Mouse (Mus musculus) intestine, embryonic 14.5 days (tissue): ENCODE measurements around the gene Ccdc187. TPM values are rescaled to one million over a fixed set of nuclear protein-coding genes. Genes with fewer than 3 reads are reported as not detected.

Source experiments
- ATAC-seq: fragments of 200-750 bp; cut with Nextera tagmentation; replicated peaks from 2 replicates; pipeline ENCODE4 v1.8.0; 2017; ENCODE audit warnings: low read depth, moderate number of reproducible peaks, moderate TSS enrichment, moderate library complexity; ENCODE audit not compliant: low FRiP score, low TSS enrichment
- DNase-seq: peaks from one replicate; pipeline ENCODE4 v3.0.0-alpha.2; 2018; ENCODE audit warnings: low spot score
- H3K27ac ChIP-seq: fragments of 300-500 bp; sonication (generic); 2 replicates; pipeline ENCODE4 v1.5.1; 2014; ENCODE audit warnings: low read depth, mild to moderate bottlenecking, control low read depth
- H3K27me3 ChIP-seq: fragments of 300-500 bp; sonication (generic); replicated peaks from 2 replicates; pipeline ENCODE4 v1.6.1; 2014; ENCODE audit warnings: low read length, control low read depth; ENCODE audit not compliant: control insufficient read depth, insufficient read depth
- H3K36me3 ChIP-seq: fragments of 300-500 bp; sonication (generic); 2 replicates; pipeline ENCODE4 v1.6.1; 2014; ENCODE audit warnings: low read length, control low read depth; ENCODE audit not compliant: control insufficient read depth, insufficient read depth
- H3K4me1 ChIP-seq: fragments of 300-500 bp; sonication (generic); replicated peaks from 2 replicates; pipeline ENCODE4 v1.6.1; 2014; ENCODE audit warnings: low read length, control low read depth, mixed read lengths; ENCODE audit not compliant: control insufficient read depth, insufficient read depth
- H3K4me2 ChIP-seq: fragments of 300-500 bp; sonication (generic); 2 replicates; pipeline ENCODE4 v1.6.1; 2014; ENCODE audit warnings: low read length
- H3K4me3 ChIP-seq: fragments of 300-500 bp; sonication (generic); 2 replicates; pipeline ENCODE4 v1.5.1; 2014; ENCODE audit warnings: low read depth, low read length, control low read depth, mixed read lengths
- H3K9ac ChIP-seq: fragments of 300-500 bp; sonication (generic); 2 replicates; pipeline ENCODE4 v1.6.1; 2014; ENCODE audit warnings: mild to moderate bottlenecking, low read length
- H3K9me3 ChIP-seq: fragments of 300-500 bp; sonication (generic); 2 replicates; pipeline ENCODE4 v1.6.1; 2016; ENCODE audit warnings: low read length, control low read depth; ENCODE audit not compliant: control insufficient read depth
- WGBS: fragments of 180-500 bp; shearing (Covaris S2); extraction: QIAGEN DNeasy Blood & Tissue Kit; methylation state at CpG from one replicate; pipeline ENCODE4 v1.1.7; 2014; 5-methylcytosine and 5-hydroxymethylcytosine counted together
- polyA plus RNA-seq: library from polyadenylated mRNA; unstranded; fragments of >200 nt; fragmentation: Nextera tagmentation; extraction: Ambion mirVana; gene quantifications from 2 replicates; pipeline ENCODE4 v1.2.1, GENCODE M21; 2014

Gene Ccdc187
- polyA plus RNA-seq, 1 experiment from 2014 or later, result 0.50 TPM

DNA sequence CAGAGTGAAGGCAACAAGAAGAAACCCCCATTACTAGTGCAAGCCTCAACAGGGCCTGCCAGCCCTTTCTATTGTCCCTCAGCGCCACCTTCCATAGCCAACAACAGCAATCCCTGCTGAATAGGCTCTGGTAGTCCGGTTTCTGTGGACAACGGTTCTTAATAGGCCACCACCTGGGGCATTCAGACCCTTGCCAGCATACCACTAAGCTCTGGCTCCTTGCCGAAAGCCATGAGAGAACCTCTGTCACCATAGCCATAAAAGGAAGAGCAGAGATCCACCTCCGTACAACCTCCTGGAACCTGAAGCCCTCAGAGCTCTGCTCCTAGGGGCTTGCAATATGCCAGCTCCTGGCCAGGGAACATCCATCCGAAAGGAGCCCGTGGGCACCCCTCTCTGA, 5.0 kb upstream of the Ccdc187 start:
- no peak for ATAC-seq
- H3K9ac ChIP-seq, result peak overlapping the region; percentile 20; the same call in 1 of the 2 replicates

DNA sequence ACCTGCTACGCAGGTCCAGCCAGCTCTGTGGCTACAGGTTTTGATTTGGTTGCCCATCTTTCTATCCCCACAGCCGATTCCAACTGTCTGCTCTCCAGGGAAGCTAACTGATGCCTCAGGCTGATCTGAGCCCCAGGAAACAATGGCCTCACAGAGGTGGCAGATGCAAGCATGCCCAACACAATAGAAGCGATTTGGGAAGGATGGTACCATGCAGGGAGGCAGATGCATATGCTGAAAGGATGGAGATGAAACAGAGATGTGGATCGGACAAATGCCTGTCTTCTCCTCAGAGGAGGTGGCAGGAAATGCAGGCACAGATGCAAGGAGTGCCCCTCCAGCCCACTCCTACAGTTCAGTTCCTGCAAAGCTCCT, 4.5 kb upstream of the Ccdc187 start:
- H3K36me3 ChIP-seq, result no peaks in the 10 kb centered on the region
- H3K27ac ChIP-seq, result peak overlapping the region; percentile 64; the same call in 1 of the 2 replicates
- peaks cover 3% of the 10 kb centered on the region; the same call in 1 of the 2 replicates for H3K27me3 ChIP-seq
- ATAC-seq (no peak), DNase-seq (no peak)
- no peaks in the 10 kb centered on the region for H3K9me3 ChIP-seq
- WGBS, result 25% methylated on average over 4 of the region's 4 CpGs
- H3K4me1 ChIP-seq, result peaks cover 13% of the 10 kb centered on the region
- H3K4me3 ChIP-seq, result no peak overlapping the region
- peak overlapping the region; percentile 20; the same call in 1 of the 2 replicates for H3K4me2 ChIP-seq
- H3K9ac ChIP-seq, result no peak overlapping the region

More for the DNA sequence above, 5.0 kb upstream of the Ccdc187 start:
- Histone ChIP-seq H3K4me1 (peaks cover 13% of the 10 kb centered on the region), H3K4me3 (no peak overlapping the region), H3K36me3 (no peaks in the 10 kb centered on the region), H3K27ac (peak overlapping the region; percentile 64; the same call in 1 of the 2 replicates), H3K9me3 (no peaks in the 10 kb centered on the region), H3K4me2 (peak overlapping the region; percentile 20; the same call in 1 of the 2 replicates), H3K27me3 (peaks cover 3% of the 10 kb centered on the region; the same call in 1 of the 2 replicates)
- DNase-seq, result no peak
- whole genome bisulfite sequencing, result 56% methylated on average over 7 of the region's 7 CpGs

GRCm38 (mm10) chr2:26298208-26298855, 4.0 kb upstream of the Ccdc187 start:
- H3K9me3 ChIP-seq, result no peaks in the 10 kb centered on the region
- H3K4me1 ChIP-seq, result peaks cover 13% of the 10 kb centered on the region
- H3K27ac ChIP-seq, result peak overlapping the region; percentile 64; the same call in 1 of the 2 replicates
- peaks cover 3% of the 10 kb centered on the region; the same call in 1 of the 2 replicates for H3K27me3 ChIP-seq
- peak overlapping the region; percentile 20 for H3K4me2 ChIP-seq
- 2% methylated on average over 10 of the region's 10 CpGs for WGBS
- no peak overlapping the region for H3K9ac ChIP-seq
- no peaks in the 10 kb centered on the region for H3K36me3 ChIP-seq
- peak; percentile 55 for ATAC-seq
- H3K4me3 ChIP-seq, result no peak overlapping the region
- peak; percentile 67 for DNase-seq

DNA sequence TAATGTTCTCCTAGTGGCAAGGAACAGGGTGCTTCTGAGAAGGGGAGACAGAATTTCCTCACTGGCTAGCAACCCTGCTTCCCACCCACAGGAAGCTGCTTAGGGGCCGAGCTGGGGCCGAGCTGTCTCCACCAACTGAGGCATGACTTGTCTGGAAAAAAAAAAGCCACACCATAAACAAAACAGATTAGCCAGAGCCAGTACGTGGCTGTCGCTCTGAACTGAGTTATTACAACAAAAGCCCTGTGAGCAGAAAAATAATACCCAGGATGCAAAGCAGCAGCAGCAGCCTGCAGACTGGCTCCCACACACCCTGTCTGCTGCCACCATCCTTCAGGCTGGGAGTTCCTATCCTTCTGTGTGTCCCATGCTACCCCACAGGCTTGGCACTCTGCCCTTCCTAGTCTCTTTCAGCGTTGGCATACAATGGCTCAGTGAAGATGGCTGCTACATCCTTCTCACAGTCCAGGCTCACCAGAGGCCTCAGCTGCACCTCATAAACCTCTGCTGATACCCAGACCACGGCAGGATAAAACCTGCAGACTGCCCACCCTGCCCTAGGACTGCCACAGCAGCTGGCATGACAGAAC, 2.3 kb upstream of the Ccdc187 start:
- 30% methylated on average over 6 of the region's 6 CpGs for WGBS
- Histone ChIP-seq H3K9me3 (no peaks in the 10 kb centered on the region), H3K4me2 (no peak overlapping the region), H3K4me1 (peaks cover 13% of the 10 kb centered on the region), H3K27me3 (peaks cover 3% of the 10 kb centered on the region; the same call in 1 of the 2 replicates), H3K36me3 (no peaks in the 10 kb centered on the region), H3K4me3 (no peak overlapping the region), H3K27ac (peak overlapping the region; percentile 66), H3K9ac (no peak overlapping the region; the same call in 1 of the 2 replicates)
- no peak for ATAC-seq
- DNase-seq, result no peak

- Histone ChIP-seq H3K27ac (no peak overlapping the region), H3K9ac (no peak overlapping the region), H3K9me3 (no peaks in the 10 kb centered on the region), H3K27me3 (no peaks in the 10 kb centered on the region), H3K4me3 (no peak overlapping the region), H3K4me1 (no peaks in the 10 kb centered on the region), H3K36me3 (no peaks in the 10 kb centered on the region), H3K4me2 (no peak overlapping the region)
- no peak for DNase-seq
- 45% methylated on average over 5 of the region's 5 CpGs for WGBS
- ATAC-seq, result no peak
Observed at GRCm38 (mm10) chr2:26290133-26290532, 4.2 kb downstream of the Ccdc187 start.

- no peak overlapping the region for H3K9ac ChIP-seq
- 47% methylated on average over 7 of the region's 7 CpGs for WGBS
Observed at GRCm38 (mm10) chr2:26286391-26286790, 8.0 kb downstream of the Ccdc187 start.

GRCm38 (mm10) chr2:26285804-26286203, 8.6 kb downstream of the Ccdc187 start:
- no peak for DNase-seq
- H3K9ac ChIP-seq, result no peak overlapping the region
- H3K4me3 ChIP-seq, result no peak overlapping the region
- H3K27ac ChIP-seq, result no peak overlapping the region
- H3K4me1 ChIP-seq, result no peaks in the 10 kb centered on the region
- H3K36me3 ChIP-seq, result no peaks in the 10 kb centered on the region
- H3K4me2 ChIP-seq, result no peak overlapping the region
- no peaks in the 10 kb centered on the region for H3K9me3 ChIP-seq
- no peak for ATAC-seq
- H3K27me3 ChIP-seq, result no peaks in the 10 kb centered on the region
- 55% methylated on average over 7 of the region's 7 CpGs for WGBS

More at GRCm38 (mm10) chr2:26286391-26286790, 8.0 kb downstream of the Ccdc187 start:
- no peaks in the 10 kb centered on the region for H3K4me1 ChIP-seq
- no peaks in the 10 kb centered on the region for H3K36me3 ChIP-seq
- no peak overlapping the region for H3K27ac ChIP-seq
- no peak overlapping the region for H3K4me3 ChIP-seq
- H3K4me2 ChIP-seq, result no peak overlapping the region
- H3K27me3 ChIP-seq, result no peaks in the 10 kb centered on the region
- DNase-seq (no peak), ATAC-seq (no peak)
- no peaks in the 10 kb centered on the region for H3K9me3 ChIP-seq

DNA sequence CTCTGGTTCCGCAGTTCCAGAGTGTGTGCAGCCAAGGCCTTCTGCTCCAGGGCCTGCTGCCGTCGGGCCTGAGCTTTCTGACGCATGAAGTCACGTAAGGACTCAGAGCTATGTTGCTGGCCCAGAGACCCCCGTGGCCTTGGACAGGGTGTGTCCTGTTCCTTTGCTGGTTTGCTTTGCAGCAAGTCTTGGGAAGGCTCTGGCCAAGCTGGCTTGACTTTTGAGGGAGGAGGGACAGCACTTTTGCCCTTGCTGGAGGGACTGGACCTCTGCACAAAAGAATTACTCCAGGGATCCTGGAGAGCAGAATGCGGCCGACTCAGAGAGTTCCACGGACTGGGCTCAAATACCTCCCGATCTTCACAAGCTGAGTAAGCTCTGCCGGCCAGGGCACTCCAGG, 13.8 kb downstream of the Ccdc187 start:
- ATAC-seq, result no peak
- Histone ChIP-seq H3K4me1 (no peaks in the 10 kb centered on the region), H3K36me3 (no peaks in the 10 kb centered on the region), H3K27ac (no peak overlapping the region), H3K9me3 (no peaks in the 10 kb centered on the region), H3K27me3 (no peaks in the 10 kb centered on the region), H3K9ac (no peak overlapping the region), H3K4me3 (no peak overlapping the region), H3K4me2 (no peak overlapping the region)
- no peak for DNase-seq
- WGBS, result 82% methylated on average over 11 of the region's 11 CpGs
